Mouse (Mus musculus): Measurements from ENCODE around the gene Donson.

Donson gene

GRCm38 (mm10) chr16:91688619-91689334 is at the start of gene Donson:
Gene Donson, minus strand, starts transcription at chr16:91688770.
- peak; percentile 92 to 98 for DNase-seq

- no peak for DNase-seq
Measured at GRCm38 (mm10) chr16:91736046-91736816, 47.7 kb upstream of the Donson start.

GRCm38 (mm10) chr16:91734771-91735170 is 46.2 kb upstream of the Donson start:
- DNase-seq: peak in 1 of 2 experiments; percentile 12

GRCm38 (mm10) chr16:91732816-91733215 is 44.2 kb upstream of the Donson start:
- DNase-seq: no peak

DNA sequence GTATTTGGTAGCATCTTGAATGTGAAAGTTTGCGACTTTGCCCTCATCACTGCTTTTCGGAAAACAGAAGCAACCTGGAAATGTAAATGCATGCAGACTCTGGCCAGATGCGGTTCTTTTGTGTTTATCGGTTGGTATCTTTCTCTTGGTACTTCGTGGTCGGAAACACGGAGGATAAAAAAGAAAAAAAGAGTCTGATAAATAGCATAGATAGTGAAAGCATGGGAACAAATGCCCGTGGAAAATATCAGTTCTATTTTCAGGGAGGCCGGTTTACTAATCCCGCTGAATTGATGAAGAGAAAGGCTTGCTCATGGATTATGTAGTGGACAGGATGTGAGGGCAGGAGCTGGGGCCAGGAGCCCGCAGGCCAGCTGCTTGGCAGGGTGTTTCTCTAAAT is 41.9 kb upstream of the Donson start:
- no peak for DNase-seq

DNA sequence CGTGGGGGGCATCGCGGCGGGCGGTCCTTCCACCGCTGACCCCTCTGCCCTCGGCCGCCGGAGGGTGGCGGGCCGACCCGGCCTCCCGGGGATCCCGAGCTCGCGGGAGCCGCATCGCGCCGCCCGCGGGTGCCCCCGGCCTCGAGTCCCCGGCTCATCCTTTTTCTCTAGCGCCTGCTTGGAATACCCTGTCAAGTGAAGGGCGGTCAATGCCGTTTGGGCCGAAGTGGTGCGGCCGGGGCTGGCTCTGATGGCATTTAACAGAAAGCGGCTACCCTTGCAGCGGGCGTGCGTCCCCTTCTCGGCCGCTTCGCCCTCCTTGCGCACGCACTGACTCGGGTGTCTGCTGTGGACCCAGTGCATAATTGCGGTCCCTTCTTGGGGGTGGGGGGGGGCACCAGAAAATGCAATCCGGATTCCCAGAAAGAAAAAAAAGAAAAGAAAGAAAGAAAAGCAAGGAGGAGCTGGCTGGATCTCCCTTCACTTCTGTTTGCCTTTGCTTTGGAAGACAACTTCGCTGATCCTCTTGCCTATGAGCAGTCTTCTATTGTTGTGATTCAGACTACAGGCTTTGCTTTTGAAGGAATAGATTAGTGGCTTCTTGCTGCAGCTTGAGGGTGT is 41.4 kb upstream of the Donson start:
- peak; percentile 21 to 38 for DNase-seq

- DNase-seq: peak; percentile 97
Measured at GRCm38 (mm10) chr16:91729066-91729482, 40.5 kb upstream of the Donson start, which contains the start of gene Itsn1. Gene Itsn1, plus strand, starts transcription at chr16:91729281.

DNA sequence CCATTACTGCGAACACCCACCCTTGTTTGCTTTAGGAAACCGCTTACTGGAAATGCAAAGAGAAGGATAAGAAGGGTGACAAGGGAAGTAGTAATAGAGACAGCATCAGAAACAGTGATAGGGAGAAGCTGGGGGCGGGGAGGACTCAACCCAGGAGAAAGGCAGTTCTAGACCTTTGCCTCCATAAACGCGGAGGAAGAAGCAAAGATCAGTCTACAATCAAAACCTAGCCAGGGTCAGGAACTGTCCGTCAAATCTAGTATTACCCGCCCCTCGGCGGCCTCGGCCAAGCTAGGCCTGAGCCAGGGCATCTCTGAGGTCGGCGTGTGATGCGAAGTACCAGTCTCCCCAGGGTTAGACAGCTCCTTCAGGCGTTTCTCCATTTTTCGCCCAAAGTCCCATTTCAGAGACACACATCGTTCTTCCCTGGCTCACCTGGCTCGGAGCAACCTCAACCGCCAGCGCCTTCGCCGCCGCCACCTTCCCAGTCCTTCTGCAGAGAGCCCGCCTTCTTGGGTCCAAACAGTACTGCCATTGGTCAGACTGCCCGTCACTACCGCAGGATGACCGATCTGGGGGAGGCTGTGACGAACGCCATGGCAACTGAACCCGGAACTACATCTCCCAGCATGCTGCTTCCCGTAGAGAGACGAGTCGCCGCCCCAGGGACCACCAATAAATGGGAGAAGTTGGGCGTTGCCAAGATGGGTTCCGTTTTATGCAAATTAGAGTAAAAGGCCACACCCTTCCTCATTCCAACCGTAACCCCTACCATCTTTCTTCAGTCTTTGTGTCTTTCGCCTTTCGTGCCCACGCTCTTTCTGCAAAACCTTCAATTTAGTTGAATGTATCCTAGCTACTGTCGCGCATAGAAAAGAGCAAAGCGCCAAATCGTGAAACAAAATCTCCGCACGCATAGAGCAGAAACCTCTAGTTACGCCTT is 39.8 kb upstream of the Donson start, which contains the start of gene Cryzl1:
TSS of gene Cryzl1 (minus strand) at position 853 of the 943 bp plus-strand sequence.
- DNase-seq: peak; percentile 91 to 94

DNA sequence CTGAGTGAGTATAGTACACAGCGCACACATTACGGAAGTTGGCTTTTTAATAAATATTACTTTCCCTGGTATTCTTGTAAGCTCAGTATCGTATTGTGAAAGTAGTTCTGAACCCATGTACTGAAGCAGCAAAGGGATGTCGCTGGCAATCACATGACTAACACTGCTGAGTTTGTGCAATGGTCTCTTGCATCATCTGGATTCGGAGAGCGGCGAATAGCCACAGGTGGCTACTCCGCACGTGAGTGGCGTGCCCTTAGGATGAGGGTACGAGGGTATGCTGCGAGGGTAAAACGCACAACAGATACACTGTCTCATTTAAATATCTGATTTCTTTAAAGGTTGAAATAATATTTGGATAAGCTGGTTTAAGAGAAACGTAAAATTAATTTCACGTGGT is 38.9 kb upstream of the Donson start:
- DNase-seq: no peak

- peak; percentile 44 to 70 for DNase-seq
Measured at GRCm38 (mm10) chr16:91724247-91724646, 35.7 kb upstream of the Donson start.

DNA sequence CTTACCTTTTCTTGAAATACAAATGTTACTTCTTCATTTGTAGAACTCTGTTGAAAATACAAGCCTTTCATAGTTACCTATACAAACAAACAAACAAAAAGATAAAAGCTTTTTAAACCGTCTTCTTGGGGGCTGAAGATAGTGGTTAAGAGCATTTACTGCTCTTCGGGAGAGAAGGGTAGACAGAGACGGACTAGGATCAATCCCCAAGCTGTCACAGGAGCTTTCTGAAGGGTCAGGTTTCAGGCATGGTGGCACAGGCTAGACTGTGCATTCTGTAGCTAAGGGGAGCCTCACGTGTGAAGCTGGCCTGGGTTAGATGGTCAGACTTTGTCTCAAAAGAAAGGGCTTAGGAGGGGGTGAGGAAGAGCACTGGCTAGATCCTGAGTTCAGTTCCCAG is 28.8 kb upstream of the Donson start:
- no peak for DNase-seq

DNA sequence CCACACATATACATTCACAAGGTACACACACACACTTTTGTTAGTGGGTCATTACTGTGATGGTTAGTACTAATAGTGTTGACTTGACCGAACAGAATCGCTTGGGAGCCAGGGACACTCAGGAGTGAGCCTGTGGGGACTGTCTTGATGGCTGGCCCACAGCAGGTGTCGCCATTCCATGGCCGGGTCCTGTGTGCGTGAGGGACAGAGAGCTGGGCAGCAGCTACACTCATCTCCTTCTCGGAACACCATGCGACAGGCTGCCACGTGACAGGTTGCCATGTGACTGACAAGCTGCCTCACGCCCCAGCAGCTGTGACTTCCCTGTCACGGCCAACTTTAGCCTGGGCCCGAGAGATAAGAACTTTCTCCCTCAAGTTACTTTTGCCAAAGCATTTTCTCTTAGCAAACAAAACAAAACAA is 28.4 kb upstream of the Donson start:
- no peak for DNase-seq

DNA sequence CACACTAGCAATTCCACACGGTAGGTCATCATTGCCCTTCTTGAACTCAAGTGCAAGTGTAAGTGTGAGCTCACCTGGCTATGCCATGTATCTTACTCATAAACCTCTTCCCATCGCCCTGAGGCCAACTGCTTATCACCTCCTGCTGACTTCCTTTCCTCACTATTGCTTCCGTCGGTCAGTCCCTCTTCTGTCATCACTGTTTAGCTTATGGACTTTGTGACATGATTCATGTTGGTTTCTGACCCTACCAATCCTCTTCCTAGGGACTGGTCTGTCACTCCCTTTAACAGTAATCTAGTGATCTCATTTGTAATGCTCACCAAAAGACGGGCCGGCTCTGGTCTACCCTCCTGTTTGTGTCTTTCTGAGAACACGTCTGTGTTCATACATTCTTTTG is 21.7 kb upstream of the Donson start:
- no peak for DNase-seq

DNA sequence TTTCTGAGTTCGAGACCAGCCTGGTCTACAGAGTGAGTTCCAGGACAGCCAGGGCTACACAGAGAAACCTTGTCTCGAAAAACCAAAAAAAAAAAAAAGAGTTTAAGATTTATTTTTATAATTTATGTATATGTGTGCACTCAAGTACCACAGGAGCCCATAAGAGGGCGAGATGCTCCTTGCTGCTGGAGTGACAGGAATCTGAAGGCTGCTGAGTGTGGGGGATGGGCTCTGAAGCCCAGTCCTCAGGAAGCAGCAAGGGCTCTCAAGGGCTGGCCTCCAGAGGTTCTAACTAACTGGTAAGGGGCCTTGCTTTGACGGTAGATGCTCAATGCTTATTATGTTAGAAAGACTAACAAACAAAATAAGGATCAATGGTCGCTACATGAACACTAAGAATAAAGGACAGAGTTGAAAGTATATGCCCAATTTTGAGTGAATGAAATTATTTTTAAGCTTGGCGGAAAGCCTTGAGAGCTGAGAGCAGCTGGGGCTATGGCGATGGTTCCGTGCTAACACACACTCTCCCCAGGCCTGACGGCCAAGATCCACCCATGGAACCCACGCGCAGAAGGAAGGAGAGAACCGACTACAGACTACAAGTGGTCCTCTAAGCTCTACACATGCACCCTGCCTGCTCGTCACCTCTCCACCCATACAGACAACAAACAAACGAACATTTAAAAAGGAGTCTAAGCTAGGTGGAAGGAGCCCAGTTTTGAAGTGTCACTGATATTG is 16.2 kb upstream of the Donson start:
- DNase-seq: no peak

DNA sequence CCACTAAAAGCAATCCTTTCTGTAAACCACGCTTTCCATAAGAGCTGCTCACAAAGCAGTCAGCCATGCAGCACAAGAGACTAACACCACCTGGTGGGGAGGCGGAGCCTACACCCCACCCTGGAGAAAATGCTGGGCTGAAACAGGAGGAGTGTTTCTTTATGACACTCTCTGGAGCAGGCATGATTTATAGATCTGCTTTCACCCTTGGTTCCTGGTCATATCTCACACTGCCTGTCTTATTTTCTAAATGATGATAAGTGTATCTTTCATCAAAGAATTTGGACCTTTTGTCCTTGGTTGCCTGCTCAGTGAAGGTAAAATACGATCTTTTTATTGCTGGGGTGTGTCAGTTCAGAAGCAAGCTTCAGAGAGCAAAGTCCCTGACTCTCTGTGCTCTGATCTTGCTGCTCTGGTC is 14.2 kb upstream of the Donson start:
- no peak for DNase-seq

- DNase-seq: no peak
Measured at GRCm38 (mm10) chr16:91701908-91702307, 13.3 kb upstream of the Donson start.

GRCm38 (mm10) chr16:91698995-91699394 is 10.4 kb upstream of the Donson start:
- no peak for DNase-seq

DNA sequence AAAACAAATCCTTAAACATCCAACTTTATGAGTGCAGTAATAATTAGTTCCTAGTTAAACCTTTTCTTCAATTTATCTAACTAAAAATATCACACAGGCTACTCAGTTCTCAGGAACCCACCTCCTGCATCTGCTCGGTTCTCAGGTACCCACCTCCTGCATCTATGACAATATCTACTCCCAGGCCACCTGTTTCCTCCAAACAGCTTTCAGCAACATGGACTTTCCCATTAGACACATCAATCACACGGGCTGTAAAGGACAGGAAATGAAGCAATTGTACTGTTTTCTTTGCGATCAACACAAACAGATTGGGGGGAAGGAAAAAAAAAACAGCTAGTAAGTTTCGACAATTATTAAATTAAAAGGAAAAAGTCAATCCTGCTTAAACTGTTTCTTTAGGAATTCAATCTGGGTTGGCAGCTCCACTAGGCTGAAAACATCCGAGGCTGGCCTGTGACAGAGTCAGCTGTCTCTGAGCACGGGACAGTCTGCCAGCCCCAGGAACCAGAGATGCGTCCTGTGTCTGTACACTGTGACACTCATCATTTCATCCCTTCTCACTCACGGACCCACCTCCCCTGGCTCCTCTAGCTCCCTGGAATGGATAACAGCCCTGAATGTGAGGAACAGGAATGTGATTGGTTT is 6.7 kb upstream of the Donson start:
- no peak for DNase-seq

GRCm38 (mm10) chr16:91694455-91695084 is 6.0 kb upstream of the Donson start:
- peak; percentile 54 to 69 for DNase-seq

- no peak for DNase-seq
Measured at GRCm38 (mm10) chr16:91689791-91690190, 1.2 kb upstream of the Donson start.

All from spleen, adult 18-20 months (tissue).